Mouse (Mus musculus): Measurements from ENCODE around the gene Tnfrsf13b. TPM values are rescaled to one million over a fixed set of nuclear protein-coding genes. Genes with fewer than 3 reads are reported as not detected.

Tnfrsf13b gene
- polyA plus RNA-seq, 1 experiment from 2014 or later, result 0.39 TPM

DNA sequence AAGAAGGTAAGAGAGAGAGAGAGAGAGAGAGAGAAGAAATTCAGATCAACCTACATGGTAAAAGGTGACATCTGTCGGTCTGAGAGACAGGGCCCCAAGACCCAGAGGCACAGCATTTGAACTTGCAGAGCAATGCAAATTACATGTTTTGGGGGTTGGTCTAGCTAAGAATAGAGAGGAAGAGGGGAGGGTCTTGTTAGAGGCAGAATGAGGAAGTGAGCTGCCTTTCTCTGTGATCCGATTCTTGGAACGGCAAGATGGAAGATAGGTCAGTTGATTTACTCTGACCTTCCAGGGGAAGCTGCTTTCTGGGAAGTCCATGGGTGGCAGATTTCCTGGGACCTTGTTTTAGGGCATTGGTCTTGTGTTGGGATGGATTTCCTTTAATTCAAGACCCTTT lies 15.7 kb downstream of the Tnfrsf13b start:
- peaks cover 8% of the 10 kb centered on the region for H3K4me1 ChIP-seq

DNA sequence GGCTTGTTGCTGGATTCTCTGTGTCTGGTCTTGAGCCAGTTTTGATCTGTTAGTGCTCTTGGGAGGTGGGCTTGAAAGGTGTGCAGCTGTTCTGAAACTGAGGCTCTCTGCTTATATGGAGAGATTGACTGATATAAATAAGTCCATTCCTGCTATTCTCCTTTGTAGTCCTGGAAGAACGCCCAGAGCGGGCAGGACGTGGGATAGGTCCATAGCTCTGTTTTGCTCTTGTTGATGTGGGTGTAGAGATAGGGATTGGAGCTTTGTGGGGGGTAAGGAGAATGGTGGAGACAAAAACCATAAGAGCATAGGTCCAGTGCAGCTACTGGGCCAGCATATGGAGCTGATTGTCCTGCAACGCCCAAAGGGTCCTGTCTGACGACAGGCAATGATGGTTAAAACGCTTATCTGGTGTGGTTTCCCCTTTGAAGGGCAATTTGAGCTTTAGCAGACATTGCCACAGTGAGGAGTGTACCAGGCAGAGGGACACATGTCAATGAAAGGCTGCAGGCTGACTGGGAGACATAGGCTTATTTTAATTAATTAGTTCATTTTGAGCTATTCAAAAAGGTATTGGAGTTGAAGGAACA lies 16.5 kb downstream of the Tnfrsf13b start:
- WGBS, result 55% methylated on average over 6 of the region's 6 CpGs
- H3K36me3 ChIP-seq, result no peaks in the 10 kb centered on the region

More for the DNA sequence above, 15.7 kb downstream of the Tnfrsf13b start:
- Histone ChIP-seq H3K9me3 (replicated peaks) (no peaks in the 10 kb centered on the region), H3K27ac (no peak overlapping the region), H3K36me3 (no peaks in the 10 kb centered on the region), H3K27me3 (ENCODE audit: low read depth, poor library complexity, severe bottlenecking) (peaks cover 16% of the 10 kb centered on the region), H3K4me3 (no peak overlapping the region)
- 76% methylated on average over 3 of the region's 3 CpGs for WGBS
- DNase-seq (ENCODE audit: low spot score), result no peak

DNA sequence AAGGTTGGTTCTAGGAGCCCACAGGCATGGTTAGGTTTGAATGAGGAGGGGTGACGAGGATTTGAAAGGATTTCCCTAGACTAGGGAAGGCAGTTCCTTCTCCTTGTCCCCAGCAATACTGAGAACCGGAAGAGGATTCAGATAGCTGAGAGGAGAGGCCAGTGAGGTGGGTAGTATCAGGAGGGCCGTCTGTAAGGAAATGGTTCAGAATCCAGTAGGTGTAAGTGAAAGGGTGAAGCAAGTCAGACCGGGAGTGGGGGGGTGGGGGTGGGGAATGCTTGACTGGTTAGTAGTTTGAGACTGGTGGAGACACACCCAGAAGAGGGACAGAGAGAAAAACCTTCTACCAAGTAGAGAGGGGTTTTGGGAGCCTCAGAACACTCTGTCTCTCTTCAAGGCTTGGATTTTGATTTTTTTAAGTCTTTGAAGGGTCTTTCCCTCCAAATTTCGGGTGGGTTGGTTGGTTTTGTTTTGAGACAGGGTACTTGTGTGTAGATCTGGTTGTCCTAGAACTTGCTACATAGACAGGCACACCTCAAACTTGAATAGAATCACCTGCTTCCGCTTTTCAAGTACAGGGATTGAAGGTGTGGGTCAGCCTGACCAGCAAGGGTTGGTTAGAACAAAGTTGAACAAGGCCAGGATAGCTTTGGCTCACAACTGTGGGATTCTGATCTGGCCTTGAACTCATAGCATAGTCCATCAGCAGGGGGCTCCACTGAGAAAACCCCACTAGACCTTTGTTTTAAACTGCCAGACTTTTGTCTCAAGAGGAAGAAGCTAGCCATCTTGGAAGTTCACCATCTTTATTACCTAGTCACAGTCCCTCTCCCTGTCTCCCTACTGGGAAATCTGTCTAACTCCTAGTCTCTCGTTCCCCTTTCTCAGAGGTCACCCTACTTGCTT lies 17.3 kb downstream of the Tnfrsf13b start:
- no peak overlapping the region for H3K27ac ChIP-seq
- H3K9me3 ChIP-seq (replicated peaks), result no peaks in the 10 kb centered on the region
- WGBS, result 78% methylated on average over 7 of the region's 7 CpGs

More for the DNA sequence above, 16.5 kb downstream of the Tnfrsf13b start:
- Histone ChIP-seq H3K4me3 (no peak overlapping the region), H3K4me1 (peaks cover 12% of the 10 kb centered on the region), H3K27me3 (ENCODE audit: low read depth, poor library complexity, severe bottlenecking) (peaks cover 24% of the 10 kb centered on the region), H3K9me3 (replicated peaks) (no peaks in the 10 kb centered on the region), H3K27ac (no peak overlapping the region)
- no peak for DNase-seq (ENCODE audit: low spot score)

DNA sequence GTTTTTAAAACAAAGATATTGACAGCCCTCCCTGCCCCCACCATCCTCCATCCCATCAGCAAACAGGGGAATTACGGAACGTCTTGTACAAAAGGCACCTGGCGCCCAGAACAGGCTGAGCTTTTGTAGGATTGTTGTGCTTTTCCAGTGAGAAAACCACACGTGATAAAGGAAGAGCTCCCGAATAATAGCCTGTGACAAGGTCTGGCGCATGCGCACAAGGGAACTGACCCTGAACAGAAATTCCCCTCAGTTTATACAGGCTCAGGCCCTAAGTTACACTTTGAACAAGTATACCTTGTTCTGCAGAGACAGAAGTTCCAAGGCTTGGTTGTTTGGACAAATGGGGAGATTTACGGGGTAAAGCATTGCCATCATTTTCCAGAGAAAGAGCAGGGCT lies 19.0 kb downstream of the Tnfrsf13b start:
- WGBS, result 80% methylated on average over 8 of the region's 8 CpGs
- peaks cover 33% of the 10 kb centered on the region for H3K27me3 ChIP-seq (ENCODE audit: low read depth, poor library complexity, severe bottlenecking)

More for the DNA sequence above, 17.3 kb downstream of the Tnfrsf13b start:
- H3K27me3 ChIP-seq (ENCODE audit: low read depth, poor library complexity, severe bottlenecking), result peaks cover 31% of the 10 kb centered on the region
- no peaks in the 10 kb centered on the region for H3K36me3 ChIP-seq
- H3K4me1 ChIP-seq, result peaks cover 12% of the 10 kb centered on the region
- no peak for DNase-seq (ENCODE audit: low spot score)
- no peak overlapping the region for H3K4me3 ChIP-seq

DNA sequence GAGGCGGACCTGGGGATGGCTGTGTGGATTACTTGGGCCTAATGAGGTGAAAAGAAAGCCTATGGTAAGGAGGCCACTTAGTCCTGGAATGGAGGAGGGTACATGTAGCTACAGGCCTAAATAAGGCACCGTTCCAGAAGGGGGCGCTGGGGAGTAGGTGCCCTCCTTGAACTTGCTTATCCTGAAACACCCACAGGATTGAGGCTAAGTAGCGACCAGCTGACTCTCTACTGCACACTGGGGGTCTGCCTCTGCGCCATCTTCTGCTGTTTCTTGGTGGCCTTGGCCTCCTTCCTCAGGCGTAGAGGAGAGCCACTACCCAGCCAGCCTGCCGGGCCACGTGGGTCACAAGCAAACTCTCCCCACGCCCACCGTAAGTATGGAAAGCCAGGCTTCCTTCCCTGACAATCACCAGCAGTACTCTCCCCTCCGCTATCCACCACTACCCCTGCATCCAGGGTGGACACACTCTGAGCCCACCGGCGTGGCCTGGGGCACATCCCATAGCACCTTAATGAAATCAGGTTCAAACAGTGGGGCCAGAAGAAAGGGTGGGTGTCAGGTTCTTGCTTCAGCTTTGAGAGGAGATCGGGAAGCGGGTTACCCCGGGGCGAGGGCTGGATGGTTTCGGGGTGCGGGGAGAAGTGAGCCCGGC lies 20.2 kb downstream of the Tnfrsf13b start:
- Histone ChIP-seq H3K4me3 (peak overlapping the region; percentile 55), H3K27ac (peak overlapping the region; percentile 58), H3K27me3 (ENCODE audit: low read depth, poor library complexity, severe bottlenecking) (peaks cover 30% of the 10 kb centered on the region), H3K36me3 (peaks cover 7% of the 10 kb centered on the region), H3K4me1 (peaks cover 12% of the 10 kb centered on the region), H3K9me3 (replicated peaks) (no peaks in the 10 kb centered on the region)
- DNase-seq (ENCODE audit: low spot score), result peak; percentile 67
- 16% methylated on average over 20 of the region's 20 CpGs for WGBS

More for the DNA sequence above, 19.0 kb downstream of the Tnfrsf13b start:
- H3K4me3 ChIP-seq, result no peak overlapping the region
- H3K9me3 ChIP-seq (replicated peaks), result no peaks in the 10 kb centered on the region
- no peak overlapping the region for H3K27ac ChIP-seq
- H3K4me1 ChIP-seq, result peaks cover 12% of the 10 kb centered on the region
- no peak for DNase-seq (ENCODE audit: low spot score)
- no peaks in the 10 kb centered on the region for H3K36me3 ChIP-seq

DNA sequence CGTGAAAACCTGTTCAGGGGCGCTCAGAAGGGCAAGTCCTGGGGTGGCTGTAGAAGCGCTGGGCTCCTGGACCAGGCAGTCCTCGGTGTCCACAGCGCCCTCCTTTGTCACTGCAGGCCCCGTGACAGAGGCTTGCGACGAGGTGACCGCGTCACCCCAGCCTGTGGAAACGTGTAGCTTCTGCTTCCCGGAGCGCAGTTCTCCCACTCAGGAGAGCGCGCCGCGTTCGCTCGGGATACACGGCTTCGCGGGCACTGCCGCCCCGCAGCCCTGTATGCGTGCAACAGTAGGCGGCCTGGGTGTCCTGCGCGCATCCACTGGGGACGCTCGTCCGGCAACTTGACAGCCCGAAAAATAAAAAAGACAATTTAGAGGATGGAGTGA lies 20.7 kb downstream of the Tnfrsf13b start:
- peaks cover 12% of the 10 kb centered on the region for H3K4me1 ChIP-seq
- peak overlapping the region; percentile 58 for H3K27ac ChIP-seq
- peaks cover 13% of the 10 kb centered on the region for H3K36me3 ChIP-seq
- peaks cover 30% of the 10 kb centered on the region for H3K27me3 ChIP-seq (ENCODE audit: low read depth, poor library complexity, severe bottlenecking)
- H3K4me3 ChIP-seq, result peak overlapping the region; percentile 55
- WGBS, result 8% methylated on average over 32 of the region's 32 CpGs
- DNase-seq (ENCODE audit: low spot score), result peak; percentile 53
- H3K9me3 ChIP-seq (replicated peaks), result no peaks in the 10 kb centered on the region

DNA sequence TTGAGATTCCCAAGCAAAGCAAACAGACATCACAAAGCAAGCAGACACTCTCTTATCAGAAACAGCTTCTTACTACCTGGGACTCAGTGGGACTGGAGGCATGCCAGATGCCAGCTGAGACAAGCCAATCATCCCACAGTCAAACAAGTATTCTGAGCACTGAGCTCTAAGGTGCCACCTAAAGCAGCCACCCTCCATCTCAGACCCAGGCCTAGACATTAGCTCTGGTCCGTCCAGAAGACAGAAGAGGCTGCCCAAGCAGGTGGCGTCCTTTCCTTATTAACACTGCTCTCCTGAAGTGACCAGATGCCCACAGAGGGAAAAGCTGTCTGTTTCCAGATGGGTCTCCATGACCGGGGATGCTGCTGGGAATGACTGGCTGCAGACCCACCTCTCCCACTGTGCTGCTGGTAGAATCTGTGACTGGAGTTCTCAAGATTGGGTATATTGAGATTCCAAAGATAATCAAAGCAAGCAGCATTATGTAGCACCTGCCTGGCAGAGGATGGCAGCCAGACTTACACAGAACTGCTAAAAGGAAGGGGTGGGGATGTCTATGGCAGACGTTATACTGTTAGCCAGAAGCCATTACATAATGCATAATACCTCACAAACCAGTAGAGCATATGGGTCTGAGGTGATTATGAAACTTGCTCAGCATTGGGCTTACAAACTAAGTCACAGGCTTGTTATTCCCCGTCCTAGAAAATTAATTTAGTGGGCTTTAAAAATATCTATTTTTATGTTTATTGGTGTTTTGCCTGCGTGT lies 23.9 kb downstream of the Tnfrsf13b start:
- DNase-seq (ENCODE audit: low spot score), result no peak
- Histone ChIP-seq H3K4me3 (no peak overlapping the region), H3K36me3 (peaks cover 44% of the 10 kb centered on the region), H3K9me3 (replicated peaks) (no peaks in the 10 kb centered on the region), H3K4me1 (peaks cover 12% of the 10 kb centered on the region), H3K27ac (no peak overlapping the region), H3K27me3 (ENCODE audit: low read depth, poor library complexity, severe bottlenecking) (peaks cover 30% of the 10 kb centered on the region)
- 72% methylated on average over 6 of the region's 6 CpGs for WGBS

DNA sequence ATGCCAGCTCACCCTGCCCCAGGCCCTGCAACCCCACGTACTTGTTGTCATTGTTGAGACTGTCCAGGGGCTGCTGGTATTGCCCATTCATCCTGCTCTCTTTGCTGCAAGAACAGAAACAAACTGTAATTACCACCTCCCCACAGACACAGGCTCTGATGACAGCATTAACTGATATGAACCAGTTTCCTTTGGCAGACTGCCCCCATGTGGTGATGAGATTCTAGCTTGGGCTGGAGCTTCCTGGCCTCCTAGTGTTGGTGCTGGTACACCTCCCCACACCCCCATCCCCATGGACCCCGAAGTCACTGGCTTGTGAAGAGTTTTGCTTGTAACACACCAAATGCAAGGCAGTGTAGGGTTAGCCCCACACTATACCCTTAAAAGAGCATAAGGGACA lies 29.2 kb downstream of the Tnfrsf13b start:
- Histone ChIP-seq H3K27me3 (ENCODE audit: low read depth, poor library complexity, severe bottlenecking) (no peaks in the 10 kb centered on the region), H3K4me3 (no peak overlapping the region), H3K36me3 (peaks cover 97% of the 10 kb centered on the region), H3K4me1 (no peaks in the 10 kb centered on the region), H3K27ac (no peak overlapping the region), H3K9me3 (replicated peaks) (no peaks in the 10 kb centered on the region)
- no peak for DNase-seq (ENCODE audit: low spot score)
- 93% methylated on average over 2 of the region's 2 CpGs for WGBS

DNA sequence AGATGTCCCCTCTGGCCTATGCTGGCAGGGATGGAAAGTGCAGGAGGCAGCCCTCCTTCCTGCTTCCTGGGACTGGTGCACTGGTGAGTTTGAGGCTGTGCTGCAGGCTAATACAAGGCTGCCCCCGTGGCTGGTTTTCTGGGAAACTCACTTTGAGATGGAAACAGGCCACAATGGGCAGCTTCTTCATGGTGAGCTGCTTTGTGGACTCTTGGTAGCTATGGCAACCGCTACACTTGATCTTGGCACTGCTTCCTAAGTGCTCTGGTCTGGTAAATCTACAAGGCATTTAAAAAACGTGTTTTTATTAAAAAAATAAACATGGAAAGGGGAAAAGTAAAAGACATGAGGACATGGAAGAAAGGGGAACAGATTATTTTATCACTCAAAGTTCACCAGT lies 31.6 kb downstream of the Tnfrsf13b start:
- no peak overlapping the region for H3K4me3 ChIP-seq
- no peaks in the 10 kb centered on the region for H3K27me3 ChIP-seq (ENCODE audit: low read depth, poor library complexity, severe bottlenecking)
- no peak overlapping the region for H3K27ac ChIP-seq
- no peaks in the 10 kb centered on the region for H3K4me1 ChIP-seq
- H3K9me3 ChIP-seq (replicated peaks), result no peaks in the 10 kb centered on the region
- no peak for DNase-seq (ENCODE audit: low spot score)
- 87% methylated on average over 3 of the region's 3 CpGs for WGBS
- H3K36me3 ChIP-seq, result peaks cover 100% of the 10 kb centered on the region

DNA sequence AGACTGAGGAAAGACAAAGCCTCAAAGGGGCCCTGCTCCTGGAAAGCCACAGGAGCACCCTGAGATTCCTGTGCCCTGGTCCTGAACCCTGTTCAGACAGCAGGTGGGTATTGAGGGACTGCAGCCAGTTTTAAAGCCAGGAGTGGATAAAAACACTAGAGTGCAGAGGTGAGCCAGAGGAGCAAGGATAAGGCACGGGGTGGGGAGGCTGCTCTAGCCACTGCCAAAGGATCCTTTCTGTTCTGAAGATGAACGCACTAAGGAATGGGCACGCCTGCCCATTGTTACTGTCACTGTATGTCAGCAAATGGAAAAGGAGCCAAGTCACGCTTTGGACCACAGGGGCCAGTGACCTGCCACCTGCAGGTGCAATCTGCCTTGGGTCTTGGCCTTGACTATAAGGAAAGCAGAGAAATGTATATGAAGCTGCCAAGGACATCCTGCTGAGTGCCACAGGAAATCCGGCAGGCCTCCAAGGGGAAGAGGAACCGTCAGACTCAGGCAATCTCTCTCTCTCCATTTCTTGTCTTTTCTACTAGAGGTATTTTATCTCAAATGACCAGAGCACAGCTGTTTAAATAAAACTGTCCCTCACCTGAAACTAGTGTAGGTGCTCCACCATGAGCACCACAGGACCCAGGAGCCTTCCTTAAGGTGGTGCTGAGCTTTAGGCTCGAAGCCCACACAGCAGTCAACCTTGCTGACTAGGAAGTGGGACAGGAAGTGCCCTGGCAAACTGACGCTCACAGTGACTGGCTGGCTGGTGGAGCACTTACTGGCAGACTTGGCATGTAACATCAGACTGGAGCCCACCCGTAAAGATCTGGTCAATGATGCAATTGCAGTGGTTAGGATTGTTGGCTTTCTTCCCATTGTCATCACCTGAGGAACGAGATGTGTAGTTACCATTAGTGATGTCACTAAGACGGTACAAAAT lies 33.5 kb downstream of the Tnfrsf13b start:
- Histone ChIP-seq H3K9me3 (replicated peaks) (no peaks in the 10 kb centered on the region), H3K36me3 (peaks cover 100% of the 10 kb centered on the region), H3K27me3 (ENCODE audit: low read depth, poor library complexity, severe bottlenecking) (no peaks in the 10 kb centered on the region), H3K4me3 (no peak overlapping the region), H3K27ac (no peak overlapping the region), H3K4me1 (no peaks in the 10 kb centered on the region)
- 91% methylated on average over 11 of the region's 11 CpGs for WGBS
- DNase-seq (ENCODE audit: low spot score), result no peak

DNA sequence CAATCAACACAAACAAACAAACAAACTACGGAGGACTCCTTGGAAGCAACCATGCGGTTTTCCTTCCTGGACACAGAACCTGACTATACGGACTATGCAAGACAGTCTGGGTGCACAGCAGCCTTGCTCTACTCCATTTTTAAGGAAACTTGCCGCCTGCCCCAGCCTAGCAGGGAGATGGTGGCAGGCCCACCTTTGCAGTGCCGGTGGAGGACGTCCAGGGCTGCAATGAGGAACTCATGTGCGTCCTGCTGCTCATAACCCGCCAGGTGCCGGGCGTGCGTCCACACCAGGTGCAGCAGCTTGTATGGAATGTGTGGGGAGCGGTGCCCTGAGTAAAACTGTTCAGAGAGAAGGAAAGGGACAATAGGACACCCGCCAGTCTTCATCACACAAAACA lies 34.6 kb downstream of the Tnfrsf13b start:
- Histone ChIP-seq H3K9me3 (replicated peaks) (no peaks in the 10 kb centered on the region), H3K4me3 (no peak overlapping the region), H3K4me1 (no peaks in the 10 kb centered on the region), H3K36me3 (peaks cover 100% of the 10 kb centered on the region), H3K27me3 (ENCODE audit: low read depth, poor library complexity, severe bottlenecking) (no peaks in the 10 kb centered on the region), H3K27ac (no peak overlapping the region)
- WGBS, result 95% methylated on average over 13 of the region's 13 CpGs
- no peak for DNase-seq (ENCODE audit: low spot score)

DNA sequence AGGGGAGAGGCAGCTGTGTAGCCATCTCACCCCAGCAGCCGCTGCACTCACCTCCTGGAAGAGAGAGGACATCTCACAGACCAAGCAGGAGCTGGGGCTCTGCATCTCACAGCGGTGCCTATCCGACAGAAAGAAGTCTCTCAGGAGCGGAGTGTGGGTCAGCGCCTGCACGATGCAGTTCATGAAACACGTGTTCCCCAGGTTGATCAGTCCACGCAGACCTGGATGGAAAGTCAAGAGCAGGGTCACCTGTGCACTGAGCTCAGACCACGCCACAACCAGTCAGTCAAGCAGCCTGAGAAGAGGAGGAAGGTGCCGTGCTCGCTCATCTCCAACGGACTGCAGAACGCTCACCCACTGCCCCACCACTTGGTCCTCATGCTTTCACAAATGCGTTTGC lies 36.2 kb downstream of the Tnfrsf13b start:
- no peak overlapping the region for H3K4me3 ChIP-seq
- H3K36me3 ChIP-seq, result peaks cover 100% of the 10 kb centered on the region
- H3K9me3 ChIP-seq (replicated peaks), result no peaks in the 10 kb centered on the region
- 94% methylated on average over 14 of the region's 14 CpGs for WGBS
- no peaks in the 10 kb centered on the region for H3K4me1 ChIP-seq
- H3K27me3 ChIP-seq (ENCODE audit: low read depth, poor library complexity, severe bottlenecking), result no peaks in the 10 kb centered on the region
- H3K27ac ChIP-seq, result no peak overlapping the region
- no peak for DNase-seq (ENCODE audit: low spot score)

Measured in limb, embryonic 10.5 days (tissue).